Mouse (Mus musculus): ENCODE measurements around the gene Rnf181.
A peak's percentile ranks its signal among the peaks of the same experiment; 100 is the strongest.

GRCm38 (mm10) chr6:72401875-72402274 lies 35.1 kb upstream of the Rnf181 start:
- TF ChIP-seq EP300 (IDR thresholded peaks at IDR 0.05; ENCODE audit: low read depth) (no peak), CTCF (IDR thresholded peaks at IDR 0.05; ENCODE audit: low read depth) (peak; percentile 88)
